11 mouse cellular contexts compared by ENCODE assay signal in genomic region chr1:134217028-134217481, GRCm38 (mm10). TPM values are rescaled to one million over a fixed set of nuclear protein-coding genes. Genes with fewer than 3 reads are reported as not detected.
DNase-seq lines count a peak whose midpoint lies in the region; TF ChIP-seq lines count a peak whose summit lies in the region.
"Had no signal": no experiment of that assay in that cellular context is flagged by ENCODE, and none has a peak within 500 bp of the region (broad histone marks: within the 10 kb centered on the region; RNA-seq: fewer than 3 reads in every experiment).

No protein-coding gene starts in this region.

- DNase-seq in heart, postnatal 10 days = peak; percentile 32 to 49
- DNase-seq in heart, adult 11 months = no peak
- peak; percentile 65 for DNase-seq in adrenal gland, postnatal 25 days
- DNase-seq in kidney, postnatal 10 days = peak; percentile 67
- DNase-seq in retina, embryonic 14.5 days (ENCODE audit: low spot score) = no peak
- DNase-seq in cerebellum, postnatal 14 days = no peak
- no peak for DNase-seq in natural killer cell, adult 2 months (ENCODE audit: low spot score in 2 of 2)
- DNase-seq: cerebellum, adult 2 months had no signal

- intact Hi-C loops in heart, postnatal 10 days (cut with DNase I) = no loop called here

- no peaks in the 10 kb centered on the region for H3K9me3 ChIP-seq in E14TG2a.4 (ENCODE audit: low read length)
- H3K9me3 ChIP-seq: embryonic facial prominence, embryonic 15.5 days; limb, embryonic 15.5 days had no signal

- H3K4me3 ChIP-seq in E14TG2a.4 (replicated peaks; ENCODE audit: low read length) = peak overlapping the region; percentile 26; the same call in 1 of the 2 replicates
- H3K4me3 ChIP-seq: embryonic facial prominence, embryonic 15.5 days; limb, embryonic 15.5 days had no signal

- peaks cover 46% of the 10 kb centered on the region for H3K4me1 ChIP-seq in E14TG2a.4 (replicated peaks; ENCODE audit: low read depth, low read length)

- TF ChIP-seq CTCF in E14TG2a.4 (conservative IDR thresholded peaks at IDR 0.05; ENCODE audit: low read length) = no peak

- peaks cover 45% of the 10 kb centered on the region for H3K27me3 ChIP-seq in E14TG2a.4 (ENCODE audit: insufficient read depth, low read length)
- H3K27me3 ChIP-seq: embryonic facial prominence, embryonic 15.5 days had no signal

- H3K36me3 ChIP-seq in E14TG2a.4 (ENCODE audit: insufficient read depth, low read length) = no peaks in the 10 kb centered on the region
- H3K36me3 ChIP-seq: embryonic facial prominence, embryonic 15.5 days; limb, embryonic 15.5 days had no signal

RNA-seq across cellular contexts. Expression of gene Adora1, which starts 18.2 kb away (rescaled TPM):
- total RNA-seq in heart, postnatal 10 days (2021) = 10 to 100 TPM; 12.0 to 19.4 TPM
- 89.7 and 151 TPM in 2 replicates for total RNA-seq in adrenal gland, postnatal 25 days (2021)

RNA-seq across cellular contexts. Expression of gene Mybph, which starts 23.8 kb away (rescaled TPM):
- under 1 TPM in 1 of 2 experiments, not detected in 1; 0.32 TPM for total RNA-seq in heart, postnatal 10 days (2021)
- total RNA-seq in adrenal gland, postnatal 25 days (2021) = not detected in 2 replicates

RNA-seq across cellular contexts. Expression of gene Chil1, which starts 35.1 kb away (rescaled TPM):
- under 1 TPM; 0.53 to 0.55 TPM for total RNA-seq in heart, postnatal 10 days (2021)
- 1.5 and 1.7 TPM in 2 replicates for total RNA-seq in adrenal gland, postnatal 25 days (2021)

Comparison
In these comparisons a context has a peak if more than half of its experiments do, and no peak if none do; other contexts are left out.
1. DNase-seq: peak in heart, postnatal 10 days (2 of 2), adrenal gland, postnatal 25 days (single experiment) and kidney, postnatal 10 days (single experiment); none in heart, adult 11 months (single experiment), retina, embryonic 14.5 days (single experiment), cerebellum, postnatal 14 days (0 of 2) and natural killer cell, adult 2 months (0 of 2).